ENCODE assay signal across 19 mouse cellular contexts in genomic region chr16:13204948-13205470, GRCm38 (mm10). TPM values are rescaled to one million over a fixed set of nuclear protein-coding genes. Genes with fewer than 3 reads are reported as not detected.
DNase-seq lines count a peak whose midpoint lies in the region; ATAC-seq and TF ChIP-seq lines count a peak whose summit lies in the region.
"Had no signal": no experiment of that assay in that cellular context is flagged by ENCODE, and none has a peak within 500 bp of the region (broad histone marks: within the 10 kb centered on the region; RNA-seq: fewer than 3 reads in every experiment).

No protein-coding gene starts in this region.

- peaks cover 17% of the 10 kb centered on the region for H3K4me1 ChIP-seq in liver, adult 2 months (ENCODE audit: control insufficient read depth, insufficient read depth, low read length)
- H3K4me1 ChIP-seq in liver, embryonic 11.5 days (replicated peaks; ENCODE audit: control insufficient read depth, insufficient read depth, low read length) = no peaks in the 10 kb centered on the region
- peaks cover 21% of the 10 kb centered on the region for H3K4me1 ChIP-seq in embryonic facial prominence, embryonic 10.5 days
- peaks cover 3% of the 10 kb centered on the region for H3K4me1 ChIP-seq in liver, embryonic 16.5 days (ENCODE audit: control insufficient read depth, low read depth, low read length)
- H3K4me1 ChIP-seq: hindbrain, embryonic 15.5 days had no signal

- no peaks in the 10 kb centered on the region for H3K27me3 ChIP-seq in liver, adult 2 months (ENCODE audit: control insufficient read depth, insufficient read depth, low read length)
- H3K27me3 ChIP-seq in liver, embryonic 11.5 days (replicated peaks; ENCODE audit: control insufficient read depth, insufficient read depth, low read length) = no peaks in the 10 kb centered on the region
- H3K27me3 ChIP-seq in embryonic facial prominence, embryonic 10.5 days (replicated peaks; ENCODE audit: low read depth, poor library complexity, severe bottlenecking) = no peaks in the 10 kb centered on the region; the same call in none of the 2 replicates
- no peaks in the 10 kb centered on the region for H3K27me3 ChIP-seq in liver, embryonic 16.5 days (ENCODE audit: control insufficient read depth, insufficient read depth, low read depth, low read length)
- H3K27me3 ChIP-seq: CH12.LX; embryonic facial prominence, embryonic 12.5 days; hindbrain, embryonic 15.5 days; liver, embryonic 15.5 days; neural tube, embryonic 12.5 days had no signal

- 97% methylated on average over 6 of the region's 6 CpGs for WGBS in liver, adult 2 months
- WGBS in liver, embryonic 11.5 days = 82% methylated on average over 6 of the region's 6 CpGs
- WGBS in embryonic facial prominence, embryonic 10.5 days = 90% methylated on average over 6 of the region's 6 CpGs
- 68% methylated on average over 6 of the region's 6 CpGs for WGBS in liver, embryonic 16.5 days (ENCODE audit: insufficient replicate concordance)

- no peak for ATAC-seq in liver, embryonic 11.5 days (replicated peaks; ENCODE audit: low FRiP score)
- no peak for ATAC-seq in liver, embryonic 16.5 days (ENCODE audit: low read depth)
- ATAC-seq: forebrain, embryonic 16.5 days had no signal

- no peak for TF ChIP-seq POLR2A in liver, adult 2 months (IDR thresholded peaks at IDR 0.05; ENCODE audit: extremely low read depth, insufficient read depth, low read length)

- no peaks in the 10 kb centered on the region for H3K79me2 ChIP-seq in liver, adult 2 months (ENCODE audit: control insufficient read depth, insufficient read depth, low read length)

- no peak overlapping the region for H3K4me2 ChIP-seq in liver, embryonic 11.5 days
- H3K4me2 ChIP-seq in liver, embryonic 16.5 days (ENCODE audit: low read depth, low read length) = no peak overlapping the region
- H3K4me2 ChIP-seq: embryonic facial prominence, embryonic 12.5 days; hindbrain, embryonic 15.5 days; liver, embryonic 15.5 days; neural tube, embryonic 12.5 days had no signal

- TF ChIP-seq CTCF in liver, adult 2 months (IDR thresholded peaks at IDR 0.05; ENCODE audit: low read depth, low read length) = no peak

- H3K36me3 ChIP-seq in liver, adult 2 months (ENCODE audit: control insufficient read depth, insufficient read depth, low read length) = no peaks in the 10 kb centered on the region
- H3K36me3 ChIP-seq in liver, embryonic 11.5 days (ENCODE audit: control insufficient read depth, insufficient read depth, low read length) = no peaks in the 10 kb centered on the region
- no peaks in the 10 kb centered on the region for H3K36me3 ChIP-seq in embryonic facial prominence, embryonic 10.5 days (replicated peaks)
- no peaks in the 10 kb centered on the region for H3K36me3 ChIP-seq in liver, embryonic 16.5 days (ENCODE audit: control insufficient read depth, insufficient read depth)
- H3K36me3 ChIP-seq: embryonic facial prominence, embryonic 12.5 days; hindbrain, embryonic 15.5 days; liver, embryonic 15.5 days; neural tube, embryonic 12.5 days had no signal

- peak overlapping the region; percentile 95 for H3K27ac ChIP-seq in liver, adult 2 months (replicated peaks; ENCODE audit: insufficient read depth, low read depth, low read length)
- H3K27ac ChIP-seq in liver, embryonic 11.5 days (ENCODE audit: low read depth, low read length) = no peak overlapping the region
- peak overlapping the region; percentile 44 for H3K27ac ChIP-seq in embryonic facial prominence, embryonic 10.5 days (replicated peaks)
- H3K27ac ChIP-seq in liver, embryonic 16.5 days (ENCODE audit: low read length) = peak overlapping the region; percentile 58; the same call in 1 of the 2 replicates
- H3K27ac ChIP-seq: embryonic facial prominence, embryonic 12.5 days; hindbrain, embryonic 15.5 days; liver, embryonic 15.5 days; neural tube, embryonic 12.5 days had no signal

- no peaks in the 10 kb centered on the region for H3K9me3 ChIP-seq in liver, embryonic 11.5 days (ENCODE audit: control insufficient read depth, low read length)
- H3K9me3 ChIP-seq in embryonic facial prominence, embryonic 10.5 days = no peaks in the 10 kb centered on the region
- H3K9me3 ChIP-seq in liver, embryonic 16.5 days (replicated peaks; ENCODE audit: control insufficient read depth, low read length) = no peaks in the 10 kb centered on the region
- H3K9me3 ChIP-seq: embryonic facial prominence, embryonic 12.5 days; hindbrain, embryonic 15.5 days; liver, embryonic 15.5 days; neural tube, embryonic 12.5 days had no signal

- H3K4me3 ChIP-seq in liver, adult 2 months (ENCODE audit: insufficient read depth, low read depth, low read length) = no peak overlapping the region
- H3K4me3 ChIP-seq in liver, embryonic 11.5 days (ENCODE audit: low read depth, low read length) = no peak overlapping the region
- H3K4me3 ChIP-seq in embryonic facial prominence, embryonic 10.5 days = no peak overlapping the region
- no peak overlapping the region for H3K4me3 ChIP-seq in liver, embryonic 16.5 days (ENCODE audit: low read depth, low read length)
- H3K4me3 ChIP-seq: embryonic facial prominence, embryonic 12.5 days; hindbrain, embryonic 15.5 days; liver, embryonic 15.5 days; neural tube, embryonic 12.5 days had no signal

- peak; percentile 50 for DNase-seq in gastrocnemius, adult 18-20 months (ENCODE audit: low spot score)
- DNase-seq in gastrocnemius, postnatal 4 days (ENCODE audit: low spot score in 2 of 2) = no peak
- DNase-seq in liver, adult 2 months (ENCODE audit: extremely low read depth, low read depth, low spot score) = no peak
- no peak for DNase-seq in liver, embryonic 11.5 days (ENCODE audit: low spot score)
- DNase-seq in embryonic facial prominence, embryonic 10.5 days (ENCODE audit: low spot score) = no peak
- no peak for DNase-seq in kidney, postnatal 25 days
- DNase-seq in embryo, embryonic 11 days = no peak
- DNase-seq: cerebellum, adult 11 months; cerebellum, postnatal 14 days; left cerebral cortex, postnatal 4 days; lung, postnatal 14 days; thymus, adult 18-20 months had no signal

- no peak overlapping the region for H3K9ac ChIP-seq in liver, adult 2 months (ENCODE audit: low read depth, low read length)
- no peak overlapping the region for H3K9ac ChIP-seq in liver, embryonic 11.5 days (ENCODE audit: low read depth, low read length)
- H3K9ac ChIP-seq in liver, embryonic 16.5 days (ENCODE audit: low read depth, low read length) = no peak overlapping the region
- H3K9ac ChIP-seq: embryonic facial prominence, embryonic 12.5 days; hindbrain, embryonic 15.5 days; liver, embryonic 15.5 days; neural tube, embryonic 12.5 days had no signal

RNA-seq across cellular contexts. Expression of gene Mrtfb, which starts 51.3 kb away (rescaled TPM):
- 10 to 100 TPM; 23.7 to 24.0 TPM for total RNA-seq in gastrocnemius, adult 18-20 months (2021)
- 10 to 100 TPM; 32.0 to 32.9 TPM for total RNA-seq in gastrocnemius, postnatal 4 days (2021)
- total RNA-seq in liver, adult 2 months (2014; rRNA removed) = 9.2 and 9.4 TPM in 2 replicates
- 3.2 and 4.2 TPM in 2 replicates for polyA plus RNA-seq in liver, adult 2 months (2012; rRNA removed)
- 12.1 and 14.8 TPM in 2 replicates for polyA plus RNA-seq in liver, embryonic 11.5 days (2014; fragmentation: Nextera tagmentation; extraction: Ambion mirVana)
- 21.3 and 22.2 TPM in 2 replicates for polyA plus RNA-seq in embryonic facial prominence, embryonic 10.5 days (2016; fragmentation: Nextera tagmentation; extraction: Ambion mirVana)
- 3.0 and 4.5 TPM in 2 replicates for polyA plus RNA-seq in liver, embryonic 16.5 days (2015; fragmentation: Nextera tagmentation; extraction: Ambion mirVana)
